Mouse (Mus musculus) CD4-positive, CD25-positive, alpha-beta regulatory T cell, adult 2 months (primary cell): ENCODE data around the gene Cpne8.
"Not testable (repeated sequence)": the region's sequence is repeated elsewhere in the genome, so short reads cannot be mapped to it uniquely, and the experiment has no call there.

Experiments used
- DNase-seq: peaks from one replicate; pipeline ENCODE4 v3.0.0-alpha.2; 2012; ENCODE audit warnings: low read depth, low spot score

Gene Cpne8

GRCm38 (mm10) chr15:90490186-90490585 lies 189.0 kb downstream of the Cpne8 start:
- no peak for DNase-seq

- DNase-seq: not testable (repeated sequence)
Observed at GRCm38 (mm10) chr15:90470561-90470960, 208.7 kb downstream of the Cpne8 start.

GRCm38 (mm10) chr15:90463281-90463680 lies 216.0 kb downstream of the Cpne8 start:
- no peak for DNase-seq

- DNase-seq: no peak
Observed at GRCm38 (mm10) chr15:90446076-90446475, 233.2 kb downstream of the Cpne8 start.
